Mouse (Mus musculus): ENCODE data around the gene Igsf8. TPM values are rescaled to one million over a fixed set of nuclear protein-coding genes. Genes with fewer than 3 reads are reported as not detected.
A peak's percentile ranks its signal among the peaks of the same experiment; 100 is the strongest.

Igsf8 gene
- total RNA-seq, 2 experiments from 2014 or later: 9.2 to 10.7 TPM

- no peak for DNase-seq
Measured at GRCm38 (mm10) chr1:172347382-172347781, 85.9 kb downstream of the Igsf8 start.

GRCm38 (mm10) chr1:172349504-172349903 lies 88.1 kb downstream of the Igsf8 start:
- DNase-seq: no peak

DNA sequence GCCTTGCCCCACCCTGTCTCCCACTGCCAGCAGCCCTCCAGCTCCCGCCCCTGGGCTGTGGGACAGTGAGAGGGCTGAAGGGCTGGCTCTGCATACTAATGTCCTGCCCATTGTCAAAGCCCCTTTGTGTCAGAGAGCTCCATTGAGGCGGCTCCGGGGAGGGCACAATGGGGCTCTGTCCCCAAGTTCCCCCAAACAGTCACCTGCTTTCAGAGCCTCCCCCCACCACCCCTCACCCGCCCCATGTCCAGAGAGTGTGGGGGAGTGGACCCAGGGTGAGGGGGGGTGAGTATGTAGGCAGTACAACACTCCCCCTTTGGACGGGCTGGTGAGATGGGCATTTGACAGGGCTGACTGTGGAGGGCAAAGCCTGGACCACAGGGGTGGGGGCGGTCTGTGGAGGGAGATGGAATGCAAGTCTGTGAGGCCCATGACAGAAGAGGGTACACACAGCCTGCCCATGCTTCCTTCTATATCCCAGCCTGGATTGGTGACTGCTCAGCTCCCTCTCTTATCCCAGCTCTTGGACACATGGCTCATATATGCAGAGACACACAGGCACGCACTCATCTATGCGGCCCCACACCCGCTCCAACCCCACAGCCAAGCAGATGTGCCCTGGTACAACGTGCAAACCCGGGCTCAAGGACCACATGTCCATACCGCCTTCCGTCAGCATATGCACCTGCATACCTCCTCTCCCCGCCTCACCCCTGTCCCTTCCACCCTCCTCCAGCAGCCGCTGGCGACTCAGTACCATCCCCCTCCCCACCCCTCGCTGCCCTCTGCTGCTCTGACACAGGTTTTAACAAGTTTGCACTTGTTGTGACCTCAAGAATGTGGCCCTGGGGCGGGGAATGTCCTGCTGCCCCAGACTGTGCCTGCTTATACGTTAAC lies 88.7 kb downstream of the Igsf8 start:
- DNase-seq: no peak

DNA sequence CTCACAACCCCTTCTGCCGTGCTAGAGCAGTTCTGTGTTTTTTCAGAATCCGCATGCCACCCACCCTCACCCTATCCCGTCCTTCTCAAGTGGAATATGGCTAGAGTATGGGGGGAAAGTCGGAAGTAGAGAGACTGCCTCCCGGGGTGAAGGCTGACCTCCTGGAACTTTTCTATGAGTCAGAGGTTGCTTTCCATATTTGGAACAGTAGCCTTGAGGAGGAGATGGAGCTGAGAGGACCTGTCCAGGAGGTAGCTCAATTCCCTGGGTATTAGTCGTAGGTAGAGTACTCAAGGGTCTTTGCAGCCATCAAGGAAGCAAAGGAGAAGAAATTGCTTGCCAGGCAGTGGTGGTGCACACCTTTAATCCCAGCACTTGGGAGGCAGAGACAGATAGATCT lies 90.6 kb downstream of the Igsf8 start:
- no peak for DNase-seq

- DNase-seq: no peak
Measured at GRCm38 (mm10) chr1:172352453-172352852, 91.0 kb downstream of the Igsf8 start.

DNA sequence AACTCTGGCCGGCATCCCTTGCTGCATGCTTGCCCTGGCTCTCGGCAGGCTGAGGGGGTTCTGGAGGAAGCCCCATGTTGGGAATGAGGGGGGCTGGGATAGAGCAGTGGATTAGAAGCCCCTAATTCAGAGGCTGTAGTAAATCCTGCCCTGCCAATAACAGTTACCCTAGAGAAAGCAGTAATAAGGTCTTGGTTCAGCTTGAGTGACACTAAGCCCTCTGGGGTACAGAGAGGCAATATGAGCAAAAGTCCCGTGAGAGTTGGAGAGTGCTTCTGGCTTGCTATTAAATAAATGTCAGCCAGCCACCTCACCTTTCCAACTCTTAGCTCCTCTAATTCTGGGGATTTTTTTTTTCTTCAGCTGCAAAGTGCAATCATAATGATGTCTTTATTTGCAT lies 93.9 kb downstream of the Igsf8 start:
- DNase-seq: no peak

DNA sequence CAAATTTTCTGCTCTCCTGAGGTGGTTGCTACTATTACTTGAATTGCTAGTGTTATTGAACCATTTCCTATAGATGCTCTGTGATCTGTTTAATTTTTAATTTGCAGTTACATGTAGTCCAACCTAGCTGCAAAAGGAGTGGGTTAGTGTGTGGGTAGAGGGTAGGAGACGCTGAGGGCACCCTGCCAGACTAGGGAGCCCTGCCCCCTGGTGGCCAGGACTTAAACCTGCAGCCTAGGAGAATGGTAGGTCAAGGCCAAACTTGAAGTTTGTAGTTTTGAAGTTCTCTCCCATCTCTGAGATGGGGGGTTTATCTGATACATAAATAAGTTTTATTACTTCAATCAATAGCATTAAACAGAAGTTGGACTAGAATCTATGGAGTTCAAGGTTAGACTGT lies 96.1 kb downstream of the Igsf8 start:
- peak; percentile 40 for DNase-seq

- DNase-seq: no peak
Measured at GRCm38 (mm10) chr1:172358341-172358740, 96.9 kb downstream of the Igsf8 start.

DNA sequence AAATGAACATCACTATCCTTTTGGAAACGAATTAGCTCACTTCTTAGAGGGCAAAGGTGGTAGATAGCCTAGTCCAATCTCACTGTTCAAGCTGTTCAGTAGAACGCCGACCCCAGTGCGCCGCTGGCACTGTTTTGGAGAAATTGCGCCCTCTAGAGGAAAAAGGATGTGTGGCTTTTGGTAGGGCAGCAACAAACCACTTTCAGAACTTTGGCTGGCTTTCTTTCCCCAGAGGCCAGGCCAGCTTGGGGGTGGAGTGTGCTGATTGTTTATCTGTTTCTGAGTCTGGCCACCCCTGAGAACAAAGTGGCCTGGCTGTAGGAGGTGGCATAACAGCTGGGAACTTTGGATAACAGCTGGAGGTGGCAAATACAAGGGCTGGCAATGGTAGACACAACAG lies 103.2 kb downstream of the Igsf8 start:
- peak; percentile 21 for DNase-seq

DNA sequence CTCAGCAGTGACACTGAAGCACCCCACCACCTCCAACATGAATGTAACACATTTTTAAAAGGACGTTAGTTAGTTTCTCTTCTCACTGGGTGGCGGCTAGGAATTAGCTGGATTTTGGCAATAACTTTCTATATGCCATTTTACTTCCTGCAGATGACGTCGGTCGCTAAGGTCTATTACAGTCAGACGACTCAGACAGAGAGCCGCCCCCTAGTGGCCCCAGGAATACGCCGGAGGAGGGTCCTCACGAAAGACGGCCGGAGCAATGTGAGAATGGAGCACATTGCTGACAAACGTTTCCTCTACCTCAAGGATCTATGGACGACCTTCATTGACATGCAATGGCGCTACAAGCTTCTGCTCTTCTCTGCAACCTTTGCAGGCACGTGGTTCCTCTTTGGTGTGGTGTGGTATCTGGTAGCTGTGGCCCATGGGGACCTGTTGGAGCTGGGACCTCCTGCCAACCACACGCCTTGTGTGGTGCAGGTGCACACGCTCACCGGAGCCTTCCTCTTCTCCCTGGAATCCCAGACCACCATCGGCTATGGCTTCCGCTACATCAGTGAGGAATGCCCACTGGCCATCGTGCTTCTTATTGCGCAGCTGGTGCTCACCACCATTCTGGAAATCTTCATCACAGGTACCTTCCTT lies 107.5 kb downstream of the Igsf8 start:
- DNase-seq: no peak

Other genes with a start within 250 kb of the Igsf8 start
- under 1 TPM; 0.80 to 1.00 TPM for gene Vangl2, start 233.2 kb upstream of the Igsf8 start, total RNA-seq (2021)
- gene Nhlh1, start 204.1 kb upstream of the Igsf8 start, total RNA-seq (2021): not detected
- 10 to 100 TPM; 70.6 to 79.4 TPM for gene Copa, start 179.1 kb upstream of the Igsf8 start, total RNA-seq (2021)
- 10 to 100 TPM; 25.7 to 27.1 TPM for gene Ncstn, start 178.8 kb upstream of the Igsf8 start, total RNA-seq (2021)
- gene Pex19, start 134.9 kb upstream of the Igsf8 start, total RNA-seq (2021): 10 to 100 TPM; 76.0 to 82.5 TPM
- gene Dcaf8, start 113.6 kb upstream of the Igsf8 start, total RNA-seq (2021): 100 to 1,000 TPM; 131 to 159 TPM
- gene Pea15a, start 54.8 kb upstream of the Igsf8 start, total RNA-seq (2021): 10 to 100 TPM; 32.6 to 33.3 TPM
- 1,000 to 10,000 TPM; 5,450 to 5,866 TPM for gene Casq1, start 41.8 kb upstream of the Igsf8 start, total RNA-seq (2021)
- under 1 TPM; 0.59 to 0.88 TPM for gene Atp1a4, start 3.2 kb upstream of the Igsf8 start, total RNA-seq (2021)
- gene Atp1a2, start 36.4 kb downstream of the Igsf8 start, total RNA-seq (2021): 1,000 to 10,000 TPM; 1,026 to 1,397 TPM
- gene Kcnj9, start 67.7 kb downstream of the Igsf8 start, total RNA-seq (2021): not detected
- gene Kcnj10, start 79.6 kb downstream of the Igsf8 start, total RNA-seq (2021): under 1 TPM; 0.08 to 0.13 TPM
- 1 to 10 TPM; 3.4 to 3.6 TPM for gene Pigm, start 114.9 kb downstream of the Igsf8 start, total RNA-seq (2021)
- under 1 TPM; 0.20 to 0.35 TPM for gene Slamf9, start 213.7 kb downstream of the Igsf8 start, total RNA-seq (2021)
- gene Igsf9, start 220.1 kb downstream of the Igsf8 start, total RNA-seq (2021): under 1 TPM in 1 of 2 experiments, not detected in 1; 0.19 TPM
- 10 to 100 TPM; 24.8 to 33.7 TPM for gene Tagln2, start 238.4 kb downstream of the Igsf8 start, total RNA-seq (2021)

All from gastrocnemius, postnatal 25 days (tissue).